Mouse (Mus musculus) mature B cell (primary cell): ENCODE results near the gene Insl3.
"Not testable (repeated sequence)": the region's sequence is repeated elsewhere in the genome, so short reads cannot be mapped to it uniquely, and the experiment has no call there.

Source experiments
- in situ Hi-C: fragments of 300-500 bp; cut with MboI; formaldehyde crosslinking; loops from 2 replicates; pipeline ENCODE4 v1.14.3; 2019

Insl3 gene

DNA sequence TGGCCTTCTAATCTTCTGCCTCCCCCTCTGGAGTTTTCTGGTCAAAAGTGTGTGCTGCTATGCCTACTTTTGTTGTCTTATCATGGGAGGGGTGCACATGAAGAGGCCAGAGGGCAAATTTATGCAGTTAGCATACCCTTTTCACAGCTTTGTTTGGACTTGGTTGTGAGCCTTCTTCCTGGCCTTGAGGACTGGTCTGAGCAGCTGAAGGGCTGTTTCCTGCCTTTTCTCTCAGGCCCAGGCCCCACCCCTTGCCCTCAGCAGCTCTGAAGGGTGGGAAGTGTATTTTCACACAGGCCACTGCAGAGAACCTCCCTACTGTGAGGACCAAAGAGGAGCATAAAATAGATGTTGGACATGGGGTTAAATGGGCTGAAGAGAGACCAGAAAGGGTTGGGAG lies 11.5 kb upstream of the Insl3 start:
- in situ Hi-C loops: no loop called here

DNA sequence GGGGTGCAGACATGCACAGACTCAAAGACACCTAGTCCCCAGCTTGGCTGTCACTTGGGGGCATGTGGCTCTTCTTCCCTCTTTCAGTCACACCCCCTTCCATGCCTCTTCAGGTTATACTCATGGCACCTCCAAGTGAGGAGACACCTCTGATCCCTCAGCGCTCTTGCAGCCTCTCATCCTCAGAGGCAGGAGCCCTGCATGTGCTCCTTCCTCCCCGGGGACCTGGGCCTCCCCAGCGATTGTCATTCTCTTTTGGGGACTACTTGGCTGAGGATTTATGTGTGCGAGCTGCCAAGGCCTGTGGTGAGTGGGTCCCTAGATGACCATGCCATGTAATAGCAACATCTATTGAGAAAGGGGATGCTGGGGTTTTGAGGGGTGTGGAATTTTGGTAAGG lies 10.8 kb upstream of the Insl3 start:
- in situ Hi-C loops: no loop called here

GRCm38 (mm10) chr8:71679116-71679515 lies 9.9 kb upstream of the Insl3 start:
- in situ Hi-C loops: no loop called here

DNA sequence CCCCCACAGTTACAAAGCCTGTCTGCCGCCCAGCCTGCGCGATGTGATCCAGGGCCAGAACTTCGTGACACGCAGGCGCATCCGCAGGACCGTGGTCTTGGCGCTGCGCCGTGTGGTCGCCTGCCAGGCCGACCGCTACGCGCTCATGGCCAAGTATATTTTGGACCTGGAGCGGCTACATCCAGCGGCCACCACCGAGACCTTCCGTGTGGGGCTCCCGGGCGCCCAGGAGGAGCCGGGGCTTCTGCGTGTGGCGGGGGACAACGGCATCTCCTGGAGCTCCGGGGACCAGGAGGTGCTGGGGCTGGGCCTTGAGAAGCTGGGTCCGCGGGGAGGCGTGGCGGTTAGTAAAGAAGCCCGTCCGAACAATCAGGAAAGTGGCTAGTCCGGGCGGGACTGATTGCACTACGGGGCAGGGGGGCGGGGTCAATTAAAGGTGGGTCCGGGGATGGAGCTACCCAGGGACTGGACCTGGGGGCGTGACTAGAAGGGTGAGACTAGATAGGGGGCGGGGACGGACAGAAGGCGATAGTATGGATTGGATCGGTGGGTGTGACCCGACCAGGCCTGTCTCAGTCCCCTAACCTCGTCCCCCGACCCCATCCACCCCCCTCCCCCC lies 9.4 kb upstream of the Insl3 start:
- in situ Hi-C loops: no loop called here

DNA sequence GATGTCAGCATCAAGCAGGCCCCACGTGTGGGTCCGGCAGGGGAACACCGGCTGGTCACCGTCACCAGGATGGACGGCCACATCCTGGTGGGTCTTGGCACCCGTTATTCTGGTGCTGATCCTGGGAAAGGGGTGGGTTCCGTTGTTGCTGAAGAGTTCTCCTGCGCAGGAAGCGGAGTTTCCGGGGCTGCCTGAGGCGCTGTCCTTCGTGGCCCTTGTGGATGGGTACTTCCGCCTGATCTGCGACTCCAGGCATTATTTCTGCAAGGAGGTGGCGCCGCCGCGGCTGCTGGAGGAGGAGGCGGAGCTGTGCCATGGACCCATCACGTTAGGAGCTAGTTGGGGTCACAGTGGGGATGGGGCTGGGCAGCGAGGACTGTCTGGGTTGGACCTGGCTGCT lies 8.5 kb upstream of the Insl3 start:
- in situ Hi-C loops: no loop called here

DNA sequence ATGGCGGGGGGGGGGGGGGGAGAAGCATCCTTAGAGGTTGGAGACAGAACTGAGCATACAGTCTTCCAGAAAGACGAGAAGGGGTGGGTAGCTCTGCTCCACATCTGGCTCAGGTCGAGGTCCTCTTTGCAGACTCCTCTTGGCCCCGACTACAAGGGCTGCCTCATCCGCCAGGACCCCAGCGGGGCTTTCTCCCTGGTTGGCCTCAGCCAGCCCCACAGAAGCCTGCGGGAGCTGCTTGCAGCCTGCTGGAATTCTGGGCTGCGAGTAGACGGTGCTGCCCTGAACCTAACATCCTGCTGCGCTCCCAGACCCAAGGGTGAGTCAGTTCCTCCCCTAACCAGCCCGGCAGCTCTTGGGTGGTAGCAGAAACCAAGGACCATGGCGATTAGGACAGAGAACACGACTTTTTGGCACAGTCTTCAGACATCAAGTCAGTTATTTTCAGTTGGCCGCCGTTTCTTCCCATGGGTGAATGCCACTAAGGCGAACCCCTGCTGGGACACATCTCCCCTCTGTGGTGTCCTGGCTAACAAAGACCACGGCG lies 7.6 kb upstream of the Insl3 start:
- in situ Hi-C loops: no loop called here

DNA sequence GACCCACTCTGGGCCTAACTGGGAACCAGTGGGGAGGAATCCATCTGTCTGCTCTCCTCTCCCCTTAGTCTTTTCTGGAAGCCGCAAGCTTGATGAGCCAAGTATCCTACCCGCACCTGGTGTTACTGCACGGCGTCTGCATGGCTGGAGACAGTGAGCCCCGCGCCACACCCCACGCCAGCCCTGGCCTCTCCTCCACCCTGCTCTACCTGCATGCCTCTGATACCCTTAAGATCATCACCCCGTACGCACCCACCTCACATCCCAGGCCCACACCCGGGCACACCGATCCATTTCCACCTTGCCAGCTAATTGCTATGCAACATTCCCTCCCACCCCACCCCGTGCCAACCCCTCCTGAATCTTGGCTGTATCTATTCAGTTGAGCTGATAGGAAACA lies 6.2 kb upstream of the Insl3 start:
- in situ Hi-C loops: no loop called here

DNA sequence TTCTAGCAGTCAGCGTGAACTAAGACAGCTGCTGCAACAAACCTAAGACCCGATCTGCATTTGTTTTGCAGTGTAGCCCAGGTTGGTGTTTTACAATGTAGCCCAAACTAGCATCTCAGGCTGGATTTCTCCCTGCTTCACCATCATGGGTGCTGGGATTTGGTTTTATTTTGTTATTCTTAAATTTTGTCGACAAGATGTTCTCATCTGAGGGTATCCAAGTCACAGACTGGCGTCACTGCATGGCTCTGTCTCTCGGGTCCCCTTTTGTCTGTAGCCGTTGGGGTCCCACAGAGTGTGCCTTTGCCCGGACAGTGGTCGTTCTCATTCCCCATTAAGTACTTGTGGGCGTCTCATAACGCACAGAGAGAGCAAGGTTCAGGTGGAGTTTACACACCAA lies 4.3 kb upstream of the Insl3 start:
- in situ Hi-C loops: no loop called here

DNA sequence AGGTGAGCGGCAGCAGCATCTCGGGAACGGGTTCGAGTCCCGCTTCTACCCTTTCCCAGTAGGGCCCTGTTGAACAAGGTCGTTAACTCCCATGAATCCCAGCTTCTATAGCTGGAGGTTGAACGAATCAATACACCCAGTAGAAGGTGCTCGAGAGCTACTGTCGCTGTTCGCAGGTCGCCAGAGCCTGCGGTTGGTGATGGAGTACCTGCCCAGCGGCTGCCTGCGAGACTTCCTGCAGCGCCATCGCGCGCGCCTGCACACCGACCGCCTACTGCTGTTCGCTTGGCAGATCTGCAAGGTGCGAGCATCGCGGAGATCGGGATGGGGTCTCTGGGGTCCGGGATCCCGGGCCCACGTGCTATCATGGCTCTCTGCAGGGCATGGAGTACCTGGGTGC lies 3.4 kb upstream of the Insl3 start:
- in situ Hi-C loops: no loop called here

- in situ Hi-C loops: no loop called here
These were observed 2.8 kb upstream of the Insl3 start for GRCm38 (mm10) chr8:71686143-71686734.

- in situ Hi-C loops: no loop called here
These were observed 1.4 kb upstream of the Insl3 start for GRCm38 (mm10) chr8:71687616-71688015.

DNA sequence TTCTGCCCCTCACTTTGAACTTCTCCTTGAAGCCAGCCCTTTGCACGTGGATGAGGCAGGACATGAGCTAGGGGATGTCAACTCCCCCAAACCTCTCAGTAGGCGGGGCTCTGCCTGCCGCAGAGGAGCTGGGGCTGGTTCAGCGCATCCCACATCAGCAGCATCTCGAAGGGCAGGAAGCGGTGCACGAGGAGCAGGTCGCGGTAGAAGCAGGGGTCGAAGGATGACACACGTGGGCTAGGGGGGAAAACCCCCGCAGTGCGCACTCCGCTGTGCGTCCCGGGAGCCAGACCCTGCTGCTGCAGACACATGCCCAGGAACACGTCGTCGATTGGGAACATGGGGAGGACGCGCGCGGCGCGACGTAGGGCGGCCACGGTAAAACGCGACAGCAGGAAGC lies 3.5 kb downstream of the Insl3 start:
- in situ Hi-C loops: no loop called here

DNA sequence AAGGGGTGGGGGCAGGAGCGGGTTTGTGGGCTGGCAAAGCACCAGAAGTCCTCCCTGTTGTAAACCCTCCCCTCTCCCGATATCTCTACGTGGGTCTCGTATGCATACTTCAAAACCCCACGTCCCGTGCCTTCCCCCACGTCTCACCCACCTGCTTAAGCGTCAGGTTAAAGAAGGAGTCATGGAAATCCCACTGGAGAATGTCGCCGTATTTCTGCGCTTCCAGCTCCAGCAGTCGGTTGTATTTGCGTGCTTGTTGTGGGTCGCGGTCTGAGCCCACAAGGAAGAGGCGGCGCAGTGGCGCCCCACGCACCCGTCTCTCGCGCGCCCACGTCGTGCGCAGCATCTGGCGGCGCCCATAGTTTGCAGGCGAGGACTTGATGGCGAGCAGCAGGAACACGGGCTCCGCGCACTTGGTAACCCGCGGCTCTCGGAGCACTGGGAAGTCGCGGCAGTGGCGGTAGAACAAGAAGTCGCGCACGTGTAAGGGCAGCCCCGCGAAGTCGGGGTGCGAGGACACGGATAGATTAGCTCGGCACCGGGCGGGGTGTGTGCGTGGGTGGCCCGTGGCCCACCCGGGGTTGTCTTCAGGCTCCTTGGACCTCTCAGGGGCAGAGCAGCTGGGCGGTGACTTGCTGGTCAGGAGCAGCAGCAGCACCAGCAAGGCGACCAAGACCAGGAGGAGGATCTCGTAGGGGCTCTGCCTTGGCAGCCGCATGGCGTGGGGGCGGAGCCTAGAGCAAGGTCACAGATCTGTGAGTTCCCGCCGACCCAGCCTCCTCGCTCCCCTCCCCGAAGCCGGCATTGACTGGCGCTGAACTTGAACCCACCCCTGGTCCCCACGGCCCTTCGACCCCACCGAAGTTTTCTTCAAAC lies 4.4 kb downstream of the Insl3 start:
- in situ Hi-C loops: no loop called here

DNA sequence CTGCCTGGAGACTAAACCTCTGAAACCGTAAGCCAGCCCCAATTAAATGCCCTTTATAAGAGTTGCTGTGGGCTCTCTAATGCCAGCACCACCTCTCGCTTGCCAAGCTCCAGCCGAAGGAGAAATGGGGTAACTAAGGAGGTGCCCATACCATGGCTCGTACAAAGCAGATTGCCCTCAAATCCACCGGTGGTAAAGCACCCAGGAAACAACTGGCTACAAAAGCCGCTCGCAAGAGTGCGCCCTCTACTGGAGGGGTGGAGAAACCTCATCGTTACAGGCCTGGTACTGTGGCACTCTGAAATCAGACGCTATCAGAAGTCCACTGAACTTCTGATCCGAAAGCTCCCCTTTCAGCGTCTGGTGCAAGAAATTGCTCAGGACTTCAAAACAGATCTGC lies 6.4 kb downstream of the Insl3 start:
- in situ Hi-C loops: not testable (repeated sequence)

DNA sequence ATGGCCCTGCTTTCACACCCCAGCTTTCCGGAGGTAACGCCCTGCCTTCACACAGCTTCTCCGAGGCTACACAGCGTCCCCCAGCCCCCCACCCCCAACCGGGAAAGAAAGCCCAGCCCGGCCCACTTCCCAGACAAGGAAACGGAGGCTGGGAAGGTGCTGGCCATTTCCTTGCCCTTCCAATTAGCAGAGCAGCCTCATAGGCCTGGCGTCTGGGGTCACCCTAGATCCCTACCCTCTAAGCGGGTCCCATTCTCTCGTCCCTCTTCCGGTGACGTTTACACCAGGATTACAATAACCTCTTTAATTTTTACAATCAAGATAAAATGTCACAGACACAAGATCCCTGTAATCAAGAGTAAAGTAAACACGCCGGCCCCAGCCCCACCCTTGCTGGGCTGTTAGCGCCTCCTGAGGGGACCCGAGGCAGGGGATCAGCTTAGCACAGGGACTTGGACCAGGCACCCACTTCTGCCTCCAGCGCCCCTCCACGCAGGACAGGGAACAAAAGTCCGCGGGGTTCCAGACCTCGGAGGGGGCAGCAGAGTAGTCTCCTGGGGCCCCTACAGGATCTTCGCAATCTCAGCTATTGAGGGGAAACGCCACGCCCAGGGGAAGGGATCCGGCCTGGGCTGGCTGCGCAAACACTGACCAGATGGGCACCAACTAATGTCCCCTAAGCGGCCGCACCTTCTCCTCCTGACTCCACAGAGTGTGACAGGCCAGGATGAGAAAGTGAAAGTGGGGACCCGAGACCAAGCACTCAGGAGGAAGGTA lies 11.7 kb downstream of the Insl3 start:
- in situ Hi-C loops: loop anchor here (25.0 kb wide), 1 partner anchor 563 kb away; no protein-coding TSS in a partner anchor

GRCm38 (mm10) chr8:71701414-71702086 lies 12.5 kb downstream of the Insl3 start, which contains the start of gene B3gnt3:
B3gnt3 (minus strand) TSS chr8:71701789.
- in situ Hi-C loops: loop anchor here (25.0 kb wide), 1 partner anchor 564 kb away; no protein-coding TSS in a partner anchor

DNA sequence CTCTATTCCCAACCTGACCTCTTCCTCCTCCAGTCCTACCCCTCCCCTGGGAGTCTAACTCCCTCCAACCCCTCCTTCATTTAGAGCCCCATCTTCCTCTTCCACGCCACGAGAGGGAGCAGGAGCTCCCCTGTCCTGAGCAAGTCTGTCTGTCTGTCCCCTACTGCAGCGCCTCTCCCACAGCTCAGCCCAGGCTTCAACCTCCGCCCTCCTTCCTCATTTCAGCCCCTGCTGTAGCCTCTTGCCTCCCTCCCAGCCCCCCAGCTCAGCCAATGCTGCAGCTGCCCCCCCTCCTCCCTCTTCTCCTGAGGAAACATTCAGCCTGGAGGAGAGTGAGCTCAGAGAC lies 13.0 kb downstream of the Insl3 start:
- in situ Hi-C loops: loop anchor here (25.0 kb wide), 1 partner anchor 565 kb away; no protein-coding TSS in a partner anchor

DNA sequence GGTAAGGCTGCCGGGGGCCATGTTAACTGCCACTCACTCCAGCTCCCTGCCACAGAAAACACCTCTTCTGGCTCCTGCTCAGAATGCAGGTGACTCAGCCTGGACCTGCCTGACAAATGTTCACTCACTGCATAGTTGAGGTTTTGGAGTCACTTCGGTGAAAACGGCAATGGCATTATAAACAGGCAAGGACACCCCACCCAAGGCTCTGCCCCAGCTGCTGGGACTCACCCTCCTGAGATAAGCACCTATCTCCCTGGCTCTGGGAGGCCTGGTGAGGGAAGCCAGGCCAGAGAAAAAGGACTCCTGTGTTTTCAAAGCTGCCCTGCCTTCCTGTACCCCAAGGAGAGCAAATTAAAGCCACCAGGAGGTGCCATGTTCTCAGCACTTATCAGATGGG lies 13.9 kb downstream of the Insl3 start:
- in situ Hi-C loops: loop anchor here (25.0 kb wide), 1 partner anchor 566 kb away; no protein-coding TSS in a partner anchor

DNA sequence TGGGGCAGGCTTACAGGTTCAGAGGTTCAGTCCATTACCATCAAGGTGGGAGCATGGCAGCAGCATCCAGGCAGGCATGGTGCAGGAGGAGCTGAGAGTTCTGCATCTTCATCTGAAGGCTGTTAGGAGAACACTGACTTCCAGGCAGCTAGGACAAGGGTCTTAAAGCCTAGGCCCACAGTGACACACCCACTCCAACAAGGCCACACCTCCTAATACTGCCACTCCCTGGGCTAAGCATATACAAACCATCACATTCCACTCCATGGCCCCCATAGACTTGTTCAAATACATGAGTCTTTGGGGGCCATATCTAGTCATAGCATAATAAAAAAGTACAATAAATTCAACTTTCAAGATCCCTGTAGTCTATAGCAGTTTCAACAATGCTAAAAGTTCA lies 14.4 kb downstream of the Insl3 start:
- in situ Hi-C loops: loop anchor here (25.0 kb wide), 1 partner anchor 566 kb away; no protein-coding TSS in a partner anchor

DNA sequence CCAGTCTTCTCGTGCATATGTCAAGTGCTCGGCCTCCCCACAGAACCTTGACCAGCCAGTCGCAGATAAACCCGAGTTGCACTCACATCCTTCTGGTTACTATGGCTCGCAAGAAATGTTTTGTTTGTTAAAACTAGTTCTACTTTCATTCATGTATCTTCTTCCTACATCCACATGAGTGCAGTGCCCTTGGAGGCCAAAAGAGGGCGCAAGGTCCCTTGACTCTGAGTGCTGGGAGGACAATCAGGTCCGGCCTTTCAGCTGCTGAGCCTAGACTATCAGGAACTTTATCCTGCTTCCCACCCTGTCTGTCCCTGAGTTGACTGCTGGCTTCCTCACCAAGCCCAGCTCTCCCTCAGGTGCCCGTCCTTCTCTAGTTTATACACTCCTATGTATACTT lies 18.9 kb downstream of the Insl3 start:
- in situ Hi-C loops: loop anchor here (25.0 kb wide), 1 partner anchor 571 kb away; no protein-coding TSS in a partner anchor
